Mouse (Mus musculus) embryo, embryonic 10 days (tissue): ENCODE measurements around the gene Cypt15.
"Not testable (repeated sequence)": the region's sequence is repeated elsewhere in the genome, so short reads cannot be mapped to it uniquely, and the experiment has no call there.

ENCODE experiments used
- DNase-seq: peaks from one replicate; pipeline ENCODE4 v3.0.0-alpha.2; 2015; ENCODE audit warnings: low spot score

Gene Cypt15

GRCm38 (mm10) chrX:39345967-39346366, at the start of gene Cypt15:
TSS of gene Cypt15 (plus strand) at chrX:39346267.
- not testable (repeated sequence) for DNase-seq

GRCm38 (mm10) chrX:39370932-39371331, 24.9 kb downstream of the Cypt15 start:
- DNase-seq = peak; percentile 3

- DNase-seq = no peak
These were observed 32.8 kb downstream of the Cypt15 start for GRCm38 (mm10) chrX:39378830-39379229.

- DNase-seq = no peak
These were observed 37.7 kb downstream of the Cypt15 start for GRCm38 (mm10) chrX:39383806-39384205.
